Mouse (Mus musculus): ENCODE measurements around the gene BC061237.
"Not testable (repeated sequence)": the region's sequence is repeated elsewhere in the genome, so short reads cannot be mapped to it uniquely, and the experiment has no call there.

- not testable (repeated sequence) for TF ChIP-seq CTCF (IDR thresholded peaks at IDR 0.05; ENCODE audit: insufficient read depth, low read length); POLR2A (IDR thresholded peaks at IDR 0.05; ENCODE audit: borderline replicate concordance, extremely low read depth, low read depth, low read length)
Observed at GRCm38 (mm10) chr14:44547961-44548360, 55.7 kb downstream of the BC061237 start.
